12 mouse cellular contexts compared by ENCODE assay signal in the genomic region with DNA sequence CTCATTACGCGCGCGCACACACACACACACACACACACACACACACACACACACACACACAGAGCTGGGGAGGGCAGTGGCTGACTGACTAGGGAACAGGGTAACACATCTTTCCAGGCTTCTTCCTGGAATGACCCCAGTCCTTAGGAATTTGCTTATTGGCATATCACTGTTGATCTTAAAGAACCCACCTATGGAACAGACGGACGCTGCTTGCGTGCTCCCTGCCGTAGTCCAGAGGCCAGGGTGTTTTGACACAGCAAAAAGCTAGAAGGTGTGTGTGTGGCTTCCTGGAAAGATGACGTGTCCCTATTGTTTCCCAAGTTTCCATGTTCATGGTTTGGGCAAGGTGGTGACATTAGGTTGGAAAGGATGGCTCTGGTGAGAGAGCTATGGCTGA. TPM values are rescaled to one million over a fixed set of nuclear protein-coding genes. Genes with fewer than 3 reads are reported as not detected.
DNase-seq lines count a peak whose midpoint lies in the region; ATAC-seq and TF ChIP-seq lines count a peak whose summit lies in the region.
"Had no signal": no experiment of that assay in that cellular context is flagged by ENCODE, and none has a peak within 500 bp of the region (broad histone marks: within the 10 kb centered on the region; RNA-seq: fewer than 3 reads in every experiment).

No protein-coding gene starts in this region.

- no peaks in the 10 kb centered on the region for H3K9me3 ChIP-seq in hindbrain, embryonic 14.5 days (ENCODE audit: control insufficient read depth, low read length)
- H3K9me3 ChIP-seq in hindbrain, embryonic 10.5 days: no peaks in the 10 kb centered on the region
- H3K9me3 ChIP-seq in midbrain, embryonic 12.5 days: no peaks in the 10 kb centered on the region
- H3K9me3 ChIP-seq in midbrain, embryonic 11.5 days (ENCODE audit: control insufficient read depth, low read length): no peaks in the 10 kb centered on the region
- H3K9me3 ChIP-seq: megakaryocyte, embryonic 14.5 days had no signal

- no peak overlapping the region for H3K9ac ChIP-seq in hindbrain, embryonic 14.5 days
- no peak overlapping the region for H3K9ac ChIP-seq in midbrain, embryonic 12.5 days (replicated peaks)
- H3K9ac ChIP-seq in midbrain, embryonic 11.5 days (ENCODE audit: low read length): no peak overlapping the region

- 94% methylated on average over 9 of the region's 9 CpGs for WGBS in cerebellum, adult 2 months
- WGBS in hindbrain, embryonic 14.5 days: 88% methylated on average over 9 of the region's 9 CpGs
- WGBS in hindbrain, embryonic 10.5 days: 92% methylated on average over 9 of the region's 9 CpGs
- 94% methylated on average over 9 of the region's 9 CpGs for WGBS in midbrain, embryonic 12.5 days
- 90% methylated on average over 9 of the region's 9 CpGs for WGBS in midbrain, embryonic 11.5 days

- DNase-seq in cerebellum, adult 2 months: peak in 1 of 2 experiments; percentile 20
- DNase-seq in cerebellum, postnatal 36 days: no peak
- no peak for DNase-seq in hindbrain, embryonic 14.5 days (ENCODE audit: low spot score)
- DNase-seq in hindbrain, embryonic 10.5 days (ENCODE audit: low spot score): no peak
- DNase-seq in midbrain, embryonic 11.5 days (ENCODE audit: low spot score, missing footprints): no peak
- DNase-seq in spleen, postnatal 4 days (ENCODE audit: low spot score in 2 of 2): no peak
- DNase-seq in thymus, postnatal 36 days: no peak
- DNase-seq: kidney, postnatal 14 days; layer of hippocampus, adult 9-11 months had no signal

- no peak for TF ChIP-seq POLR2A in cerebellum, adult 2 months (IDR thresholded peaks at IDR 0.05; ENCODE audit: borderline replicate concordance, insufficient read depth, low read length)

- H3K36me3 ChIP-seq in hindbrain, embryonic 14.5 days (replicated peaks; ENCODE audit: control insufficient read depth, insufficient read depth): peaks cover 15% of the 10 kb centered on the region
- peaks cover 5% of the 10 kb centered on the region; the same call in 1 of the 2 replicates for H3K36me3 ChIP-seq in hindbrain, embryonic 10.5 days
- no peaks in the 10 kb centered on the region; the same call in 1 of the 2 replicates for H3K36me3 ChIP-seq in midbrain, embryonic 12.5 days
- no peaks in the 10 kb centered on the region for H3K36me3 ChIP-seq in midbrain, embryonic 11.5 days (ENCODE audit: control insufficient read depth, insufficient read depth, low read length)

- no peaks in the 10 kb centered on the region for H3K27me3 ChIP-seq in cerebellum, adult 2 months (ENCODE audit: control insufficient read depth, insufficient read depth, low read length)
- H3K27me3 ChIP-seq in hindbrain, embryonic 14.5 days (ENCODE audit: control insufficient read depth, insufficient read depth, low read length): no peaks in the 10 kb centered on the region
- H3K27me3 ChIP-seq in hindbrain, embryonic 10.5 days (ENCODE audit: insufficient read depth, poor library complexity, severe bottlenecking): peaks cover 14% of the 10 kb centered on the region; the same call in 1 of the 2 replicates
- peaks cover 15% of the 10 kb centered on the region; the same call in 1 of the 2 replicates for H3K27me3 ChIP-seq in midbrain, embryonic 12.5 days
- no peaks in the 10 kb centered on the region for H3K27me3 ChIP-seq in midbrain, embryonic 11.5 days (ENCODE audit: control insufficient read depth, insufficient read depth, low read length)
- H3K27me3 ChIP-seq: Patski had no signal

- no peak overlapping the region for H3K4me3 ChIP-seq in cerebellum, adult 2 months (replicated peaks; ENCODE audit: insufficient read depth, low read depth, low read length)
- no peak overlapping the region for H3K4me3 ChIP-seq in hindbrain, embryonic 14.5 days (replicated peaks; ENCODE audit: low read length)
- no peak overlapping the region for H3K4me3 ChIP-seq in hindbrain, embryonic 10.5 days
- H3K4me3 ChIP-seq in midbrain, embryonic 12.5 days: no peak overlapping the region
- H3K4me3 ChIP-seq in midbrain, embryonic 11.5 days (ENCODE audit: low read depth, low read length): no peak overlapping the region

- peak overlapping the region; percentile 49; the same call in 1 of the 2 replicates for H3K27ac ChIP-seq in cerebellum, adult 2 months (ENCODE audit: insufficient read depth, low read length)
- H3K27ac ChIP-seq in hindbrain, embryonic 14.5 days: no peak overlapping the region
- H3K27ac ChIP-seq in hindbrain, embryonic 10.5 days: no peak overlapping the region
- H3K27ac ChIP-seq in midbrain, embryonic 12.5 days (replicated peaks): no peak overlapping the region
- H3K27ac ChIP-seq in midbrain, embryonic 11.5 days (ENCODE audit: low read depth, low read length): no peak overlapping the region

- no peak for TF ChIP-seq CTCF in cerebellum, adult 2 months (IDR thresholded peaks at IDR 0.05; ENCODE audit: borderline replicate concordance, insufficient read depth, low read depth, low read length)

- H3K4me1 ChIP-seq in cerebellum, adult 2 months (ENCODE audit: control insufficient read depth, insufficient read depth, low read length): peaks cover 27% of the 10 kb centered on the region
- H3K4me1 ChIP-seq in hindbrain, embryonic 14.5 days (replicated peaks; ENCODE audit: control insufficient read depth, insufficient read depth, low read length): peaks cover 41% of the 10 kb centered on the region
- peaks cover 42% of the 10 kb centered on the region for H3K4me1 ChIP-seq in hindbrain, embryonic 10.5 days (replicated peaks)
- H3K4me1 ChIP-seq in midbrain, embryonic 12.5 days: peaks cover 31% of the 10 kb centered on the region
- H3K4me1 ChIP-seq in midbrain, embryonic 11.5 days (ENCODE audit: control insufficient read depth, insufficient read depth, low read length): peaks cover 19% of the 10 kb centered on the region

- no peak for ATAC-seq in hindbrain, embryonic 14.5 days (ENCODE audit: low FRiP score)
- ATAC-seq in midbrain, embryonic 12.5 days (ENCODE audit: low FRiP score, low read depth): no peak
- no peak for ATAC-seq in midbrain, embryonic 11.5 days (ENCODE audit: low FRiP score)

- H3K4me2 ChIP-seq in hindbrain, embryonic 14.5 days (replicated peaks): peak overlapping the region; percentile 70; the same call in 1 of the 2 replicates
- H3K4me2 ChIP-seq in midbrain, embryonic 12.5 days (replicated peaks): 0 out of 2 replicates have a peak overlapping the region, but pooled peaks have one; percentile 65
- H3K4me2 ChIP-seq in midbrain, embryonic 11.5 days: no peak overlapping the region

RNA-seq across cellular contexts. Expression of gene Foxj2, which starts 5.5 kb away (rescaled TPM):
- polyA plus RNA-seq in cerebellum, adult 2 months (2012; rRNA removed): 17.7 and 18.2 TPM in 2 replicates
- polyA plus RNA-seq in hindbrain, embryonic 14.5 days (2014; fragmentation: Nextera tagmentation; extraction: Ambion mirVana): 9.5 and 11.0 TPM in 2 replicates
- 2.5 and 3.6 TPM in 2 replicates for polyA plus RNA-seq in hindbrain, embryonic 10.5 days (2016; fragmentation: Nextera tagmentation; extraction: Ambion mirVana)
- 5.7 and 5.8 TPM in 2 replicates for polyA plus RNA-seq in midbrain, embryonic 12.5 days (2016; fragmentation: Nextera tagmentation; extraction: Ambion mirVana)
- polyA plus RNA-seq in midbrain, embryonic 11.5 days (2014; fragmentation: Nextera tagmentation; extraction: Ambion mirVana): 3.0 and 3.6 TPM in 2 replicates

RNA-seq across cellular contexts. Expression of gene Slc2a3, which starts 23.7 kb away (rescaled TPM):
- polyA plus RNA-seq in cerebellum, adult 2 months (2012; rRNA removed): 102 and 112 TPM in 2 replicates
- polyA plus RNA-seq in hindbrain, embryonic 14.5 days (2014; fragmentation: Nextera tagmentation; extraction: Ambion mirVana): 40.1 and 51.6 TPM in 2 replicates
- 38.5 and 57.1 TPM in 2 replicates for polyA plus RNA-seq in hindbrain, embryonic 10.5 days (2016; fragmentation: Nextera tagmentation; extraction: Ambion mirVana)
- 22.5 and 24.8 TPM in 2 replicates for polyA plus RNA-seq in midbrain, embryonic 12.5 days (2016; fragmentation: Nextera tagmentation; extraction: Ambion mirVana)
- polyA plus RNA-seq in midbrain, embryonic 11.5 days (2014; fragmentation: Nextera tagmentation; extraction: Ambion mirVana): 24.4 and 25.5 TPM in 2 replicates

RNA-seq across cellular contexts. Expression of gene C3ar1, which starts 30.8 kb away (rescaled TPM):
- polyA plus RNA-seq in cerebellum, adult 2 months (2012; rRNA removed): 0.38 and 0.44 TPM in 2 replicates
- 1.6 and 1.9 TPM in 2 replicates for polyA plus RNA-seq in hindbrain, embryonic 14.5 days (2014; fragmentation: Nextera tagmentation; extraction: Ambion mirVana)
- 1.7 and 2.2 TPM in 2 replicates for polyA plus RNA-seq in hindbrain, embryonic 10.5 days (2016; fragmentation: Nextera tagmentation; extraction: Ambion mirVana)
- 1.6 and 1.8 TPM in 2 replicates for polyA plus RNA-seq in midbrain, embryonic 12.5 days (2016; fragmentation: Nextera tagmentation; extraction: Ambion mirVana)
- polyA plus RNA-seq in midbrain, embryonic 11.5 days (2014; fragmentation: Nextera tagmentation; extraction: Ambion mirVana): 2.0 and 2.4 TPM in 2 replicates
- polyA plus RNA-seq: Patski had no signal

RNA-seq across cellular contexts. Expression of gene Necap1, which starts 49.1 kb away (rescaled TPM):
- polyA plus RNA-seq in cerebellum, adult 2 months (2012; rRNA removed): 174 and 176 TPM in 2 replicates
- 153 and 172 TPM in 2 replicates for polyA plus RNA-seq in hindbrain, embryonic 14.5 days (2014; fragmentation: Nextera tagmentation; extraction: Ambion mirVana)
- polyA plus RNA-seq in hindbrain, embryonic 10.5 days (2016; fragmentation: Nextera tagmentation; extraction: Ambion mirVana): 60.9 and 61.0 TPM in 2 replicates
- polyA plus RNA-seq in midbrain, embryonic 12.5 days (2016; fragmentation: Nextera tagmentation; extraction: Ambion mirVana): 77.3 and 77.9 TPM in 2 replicates
- polyA plus RNA-seq in midbrain, embryonic 11.5 days (2014; fragmentation: Nextera tagmentation; extraction: Ambion mirVana): 64.1 and 71.5 TPM in 2 replicates
